Mouse (Mus musculus): Measurements from ENCODE around the gene Iglon5.
A peak's percentile ranks its signal among the peaks of the same experiment; 100 is the strongest.

Gene Iglon5

DNA sequence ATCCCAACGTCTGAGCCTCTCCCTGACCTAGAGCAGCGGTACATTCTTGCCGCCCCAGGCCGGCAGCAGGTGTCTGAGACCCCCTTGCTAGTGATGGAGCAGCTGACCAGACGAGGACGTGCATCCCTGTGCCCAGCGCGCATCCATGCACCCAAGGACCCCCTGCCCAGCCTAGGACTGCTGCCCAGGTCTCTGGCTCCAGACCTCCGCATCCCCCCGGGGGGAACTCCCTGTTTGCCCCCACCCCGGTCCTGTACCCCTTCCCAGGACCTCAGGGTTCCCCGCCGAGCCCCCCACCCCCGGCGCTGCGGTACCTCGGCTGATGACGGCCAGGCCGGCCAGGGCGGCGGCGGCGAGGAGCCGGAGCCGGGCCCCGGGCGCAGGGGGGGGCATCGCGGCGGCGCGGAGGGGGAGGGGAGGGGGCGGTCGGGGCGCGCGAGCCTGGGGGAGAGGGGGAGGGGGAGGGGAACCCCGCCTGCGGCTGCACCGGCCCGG is at the start of gene Iglon5:
Iglon5 (minus strand) TSS at position 445 of the 495 bp plus-strand sequence.
- DNase-seq = no peak

DNA sequence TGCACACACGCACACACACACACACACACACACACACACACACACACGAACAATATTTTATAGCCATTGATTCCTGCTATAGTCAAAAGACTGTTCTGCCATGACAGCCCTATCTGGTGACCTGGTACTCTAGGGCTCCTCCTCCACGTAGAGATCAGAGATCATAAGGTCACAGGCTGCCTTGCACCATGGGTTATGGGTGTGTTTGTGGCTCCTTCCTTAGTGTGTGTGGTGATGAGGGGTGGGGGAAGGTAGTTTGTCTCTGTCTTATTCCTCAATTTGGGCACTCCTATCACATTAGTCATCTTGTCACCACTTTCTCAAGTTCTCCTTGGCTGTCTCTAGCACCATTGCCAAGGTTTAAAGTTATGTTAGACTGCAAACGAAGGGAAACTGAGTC is 48.6 kb upstream of the Iglon5 start:
- no peak for DNase-seq

DNA sequence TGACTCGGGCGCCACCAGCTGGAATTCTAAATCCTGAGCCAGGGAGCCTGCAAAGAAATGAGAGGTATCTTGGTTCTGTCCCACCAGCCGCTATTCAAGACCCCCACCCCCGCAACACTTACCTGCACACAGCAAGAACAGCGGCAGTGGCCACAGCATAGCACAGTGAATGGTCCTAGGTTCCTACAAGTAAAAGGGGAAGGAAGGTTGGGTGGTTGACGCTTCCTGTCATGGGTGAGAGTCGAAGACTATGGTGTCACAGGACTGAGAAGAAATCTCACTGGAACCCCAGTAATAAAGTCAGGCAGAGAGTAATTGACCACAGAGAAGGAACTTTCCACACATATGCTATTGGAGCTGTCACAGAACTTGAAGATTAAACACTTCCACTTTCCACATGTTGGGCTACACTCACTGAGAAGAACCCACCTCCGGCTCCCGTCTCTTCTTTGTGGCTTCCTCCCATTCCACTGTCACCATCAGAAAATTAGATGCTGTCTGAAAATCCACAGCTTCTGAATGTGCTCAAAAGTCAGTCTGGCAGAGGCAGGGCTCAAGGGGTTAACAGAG is 43.1 kb upstream of the Iglon5 start:
- no peak for DNase-seq

DNA sequence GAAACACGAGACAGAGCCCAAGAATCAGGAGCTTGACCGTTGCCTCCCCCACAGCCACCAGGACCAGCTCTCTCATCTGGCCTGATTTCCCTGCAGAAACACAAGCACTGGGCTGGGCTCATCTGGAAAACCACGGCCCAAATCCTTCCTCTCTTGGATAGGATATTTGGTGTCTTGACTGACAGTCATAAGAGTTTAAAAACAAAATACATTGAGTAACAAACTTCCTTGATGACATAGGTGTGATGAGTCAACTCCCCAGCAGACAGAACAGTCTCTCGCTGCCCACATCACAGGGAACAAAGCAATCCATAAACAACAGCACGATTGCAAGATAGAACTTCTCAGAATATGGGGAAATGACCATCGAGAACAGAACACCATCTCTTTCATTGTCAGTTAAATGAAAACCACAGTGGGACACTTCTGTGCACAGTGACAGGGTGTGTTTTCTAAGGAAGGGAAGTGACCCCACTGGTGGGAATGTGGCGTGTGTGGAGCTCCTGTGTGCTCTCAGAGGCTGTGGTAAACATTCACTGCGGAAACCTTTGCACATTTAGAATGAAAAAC is 40.4 kb upstream of the Iglon5 start:
- DNase-seq = no peak

DNA sequence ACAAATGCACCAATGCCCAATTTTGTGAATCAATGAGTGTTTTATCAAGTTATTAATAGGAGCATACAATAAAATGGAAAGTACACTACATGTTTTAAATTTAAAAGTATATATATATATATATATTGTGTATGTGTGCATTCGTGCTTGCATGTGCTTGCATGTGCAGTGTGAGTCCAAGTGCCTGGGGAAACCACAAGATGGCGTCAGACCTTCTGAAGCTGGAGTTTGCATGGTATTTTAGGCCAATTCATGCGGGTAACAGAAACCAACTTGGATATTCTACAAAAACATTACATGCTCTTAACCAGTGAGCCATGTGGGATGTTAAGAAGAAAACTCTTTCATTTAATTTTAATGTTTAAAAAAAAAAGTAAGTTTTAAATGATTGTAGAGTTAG is 35.4 kb upstream of the Iglon5 start:
- DNase-seq = no peak

DNA sequence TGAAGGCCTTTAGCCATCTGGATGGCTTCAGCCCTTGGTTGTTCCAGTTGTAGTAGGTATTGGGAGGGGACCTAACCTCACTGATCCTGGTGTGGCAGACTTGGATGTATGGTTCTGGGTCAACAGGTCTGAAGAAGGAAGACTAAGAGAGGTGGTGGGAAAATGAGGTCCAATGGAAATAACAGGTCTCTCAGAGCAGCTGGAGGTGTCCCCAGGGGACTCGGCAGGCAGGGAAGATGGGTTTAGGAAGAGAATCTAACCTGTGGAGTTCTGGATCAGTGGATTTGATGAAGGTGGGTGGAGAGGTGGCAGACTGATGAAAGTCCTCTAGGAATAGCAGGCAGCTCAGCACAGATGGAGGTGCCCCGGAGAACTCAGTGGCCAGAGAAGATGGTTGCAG is 32.9 kb upstream of the Iglon5 start:
- DNase-seq = no peak

DNA sequence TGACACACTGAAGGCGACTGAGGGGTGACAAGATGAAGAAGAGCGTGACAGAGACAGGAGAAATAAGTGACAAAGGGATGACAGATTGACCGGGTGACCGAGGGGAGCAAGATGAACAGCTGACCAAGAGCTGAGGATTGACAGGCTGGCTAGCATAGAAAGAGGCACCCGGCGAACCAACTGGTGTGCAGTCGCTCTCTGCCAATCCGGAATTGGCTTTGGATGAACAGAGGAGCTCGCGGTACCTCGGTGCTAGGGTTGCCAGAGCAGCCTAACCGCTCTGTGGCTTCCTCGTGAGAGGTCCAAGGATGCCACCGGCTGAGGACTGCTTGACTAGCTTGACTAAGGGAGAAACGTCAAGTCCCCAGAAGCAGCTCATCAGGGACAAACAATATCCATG is 28.5 kb upstream of the Iglon5 start:
- no peak for DNase-seq

DNA sequence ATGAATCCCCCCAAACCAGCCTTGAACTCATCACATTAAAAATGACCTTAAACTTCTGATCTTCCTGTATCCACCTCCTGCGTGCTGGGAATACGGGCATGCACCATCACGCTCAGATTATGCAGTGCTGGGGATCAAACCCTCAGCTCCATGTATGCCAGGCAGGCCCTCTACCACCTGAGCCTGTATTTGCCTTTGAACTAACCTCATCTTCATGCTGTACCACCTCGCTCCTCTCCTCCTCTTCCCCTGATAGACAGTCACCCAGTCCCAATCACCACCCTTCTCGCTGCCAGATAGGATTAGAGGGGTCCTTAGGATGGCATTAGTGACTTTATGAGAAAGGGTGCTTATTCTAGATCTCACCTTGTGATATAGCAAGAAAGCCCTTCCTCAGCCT is 25.2 kb upstream of the Iglon5 start:
- DNase-seq = no peak

DNA sequence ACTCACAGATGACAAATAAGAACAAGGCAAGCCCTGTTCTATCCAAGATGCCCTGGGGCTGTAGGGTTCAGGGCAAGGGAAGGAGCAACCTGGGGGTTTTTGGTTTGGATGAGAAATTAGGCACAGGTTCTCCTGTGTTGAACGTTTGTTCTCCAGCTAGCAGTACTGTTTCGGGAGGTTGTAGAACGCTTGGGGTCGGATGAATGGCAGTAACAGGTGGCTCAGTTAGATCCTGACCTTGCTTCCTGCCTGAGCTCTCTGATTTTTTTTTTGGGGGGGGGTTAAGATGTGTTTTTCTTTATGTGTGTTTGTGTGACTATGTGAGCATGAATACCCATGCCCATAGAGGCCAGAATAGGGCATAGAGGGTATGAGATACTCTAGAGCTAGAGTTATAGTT is 22.6 kb upstream of the Iglon5 start:
- no peak for DNase-seq

DNA sequence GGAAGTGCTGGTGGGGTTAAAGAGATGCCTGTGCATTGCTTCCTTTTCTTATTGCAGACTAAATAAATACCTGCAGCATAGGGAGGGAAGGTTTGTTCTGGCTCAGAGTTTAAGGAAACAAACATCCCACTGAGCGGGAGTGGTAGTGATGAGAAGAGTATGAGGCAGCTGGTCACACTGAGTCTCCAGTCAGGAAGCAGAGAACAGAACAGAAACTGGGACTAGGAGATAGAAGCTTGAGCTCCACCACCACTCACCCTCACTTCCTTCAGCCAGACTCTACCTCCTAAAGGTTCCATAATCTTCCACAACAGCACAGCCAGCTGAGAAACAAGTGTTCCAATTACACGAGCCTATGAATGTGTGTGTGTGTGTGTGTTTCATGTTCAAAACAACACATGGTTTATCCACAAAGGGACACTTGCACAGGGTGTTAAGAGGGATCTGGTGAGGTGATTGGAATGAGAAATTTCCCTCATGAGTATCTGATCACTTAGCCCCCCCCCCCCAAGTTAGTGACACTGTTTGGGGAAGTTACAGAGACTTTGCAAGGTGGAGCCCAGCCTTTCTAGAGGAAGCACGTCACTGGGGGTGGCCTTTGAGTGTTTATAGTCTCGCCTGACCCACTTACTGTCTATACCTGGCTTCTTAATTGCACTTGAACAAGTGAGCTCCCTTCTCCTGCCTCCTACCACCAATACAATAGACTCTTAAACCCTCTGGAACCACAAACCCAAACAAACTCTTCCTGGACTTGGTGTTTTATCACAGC is 22.0 kb upstream of the Iglon5 start:
- DNase-seq = no peak

DNA sequence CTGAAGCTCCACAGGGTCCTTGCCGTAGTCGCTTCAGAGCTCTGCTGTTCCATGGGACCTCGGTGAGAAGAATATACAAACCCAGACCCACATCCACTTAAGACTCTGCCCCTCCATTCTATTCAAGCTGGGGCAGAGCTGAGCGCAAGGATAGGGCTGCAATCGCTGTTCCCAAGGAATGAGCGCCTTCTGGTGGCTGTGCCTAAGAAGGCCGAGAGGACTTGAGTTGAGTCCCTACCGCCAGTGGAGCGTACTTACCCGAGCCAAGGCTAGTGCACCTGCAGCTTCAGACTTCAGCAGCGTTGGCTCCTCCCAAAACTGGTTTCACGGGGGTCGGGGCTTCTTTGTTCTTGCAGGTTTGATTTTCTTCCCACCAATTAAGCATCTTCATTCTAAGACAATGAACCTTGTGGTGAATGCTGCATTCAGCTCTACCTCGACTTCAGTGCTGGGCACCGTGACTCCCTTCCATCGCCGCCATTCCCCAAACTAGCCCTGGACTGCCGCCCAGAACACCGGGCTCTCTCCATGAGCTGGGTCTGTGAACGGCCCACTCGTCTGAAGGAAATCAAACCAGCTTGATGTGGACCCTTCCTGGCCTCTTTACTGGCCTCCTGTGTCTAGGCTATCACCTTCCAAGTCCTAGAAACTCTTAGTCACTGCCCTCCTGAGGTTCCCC is 5.6 kb upstream of the Iglon5 start:
- DNase-seq = peak; percentile 77

DNA sequence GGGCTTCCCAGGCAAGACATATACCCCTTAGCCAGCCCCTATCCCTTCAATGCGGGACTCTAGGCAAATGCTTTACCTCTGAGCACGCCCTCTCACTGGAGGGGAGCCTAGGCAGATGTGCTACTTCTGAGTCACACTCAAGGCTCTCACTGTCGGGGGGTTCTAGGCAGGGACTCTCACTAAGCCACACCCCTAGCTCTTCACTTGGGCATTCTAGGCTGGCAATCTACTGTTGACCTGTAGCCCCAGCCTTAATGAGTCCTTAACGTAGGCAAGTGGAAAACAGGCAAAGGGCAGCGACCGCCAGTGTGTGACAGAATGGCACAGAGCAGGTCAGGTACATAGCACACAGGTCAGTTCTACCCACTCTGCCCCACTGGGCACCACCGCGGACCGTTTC is 986 bp upstream of the Iglon5 start:
- DNase-seq = peak; percentile 50

DNA sequence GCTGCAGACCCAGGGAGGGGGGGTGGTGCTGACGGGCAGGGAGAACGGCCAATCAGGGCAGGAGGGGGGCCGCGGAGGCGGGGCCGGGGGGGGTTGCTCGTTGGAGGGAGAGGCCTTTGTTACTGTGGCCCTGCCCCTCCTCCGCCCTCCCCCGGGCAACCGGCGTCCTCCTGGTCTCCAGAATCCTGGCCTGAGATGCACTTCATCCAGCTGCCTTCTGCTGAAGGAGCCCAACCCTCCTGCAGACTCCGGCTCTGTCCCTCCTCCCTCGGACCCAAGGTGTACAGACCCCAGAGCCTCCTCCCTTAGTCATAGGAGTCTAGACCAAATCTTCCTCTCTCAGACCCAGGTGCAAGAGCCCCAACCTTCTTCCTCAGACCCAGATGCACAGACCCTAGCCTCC is 308 bp upstream of the Iglon5 start:
- DNase-seq = peak; percentile 91

DNA sequence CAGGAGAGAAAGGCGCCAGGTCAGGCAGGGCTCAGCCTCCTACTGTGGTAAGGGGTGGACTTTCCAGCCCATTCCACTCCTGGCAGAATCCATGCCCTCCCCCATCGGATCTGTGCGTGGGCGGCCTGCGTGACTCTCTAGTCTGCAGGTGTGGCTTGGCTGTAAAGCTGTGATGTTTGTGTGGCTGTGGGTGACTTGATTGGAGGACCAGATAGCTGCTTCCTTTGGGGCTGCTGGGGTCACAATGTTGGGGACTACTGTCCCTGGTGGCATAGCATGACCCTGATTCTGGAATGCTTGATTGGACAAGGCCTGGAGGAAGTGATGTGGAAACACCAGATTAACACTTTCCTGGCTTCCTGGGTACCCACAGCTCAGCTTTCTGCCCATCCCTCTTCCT is 1.2 kb downstream of the Iglon5 start:
- DNase-seq = peak; percentile 66

DNA sequence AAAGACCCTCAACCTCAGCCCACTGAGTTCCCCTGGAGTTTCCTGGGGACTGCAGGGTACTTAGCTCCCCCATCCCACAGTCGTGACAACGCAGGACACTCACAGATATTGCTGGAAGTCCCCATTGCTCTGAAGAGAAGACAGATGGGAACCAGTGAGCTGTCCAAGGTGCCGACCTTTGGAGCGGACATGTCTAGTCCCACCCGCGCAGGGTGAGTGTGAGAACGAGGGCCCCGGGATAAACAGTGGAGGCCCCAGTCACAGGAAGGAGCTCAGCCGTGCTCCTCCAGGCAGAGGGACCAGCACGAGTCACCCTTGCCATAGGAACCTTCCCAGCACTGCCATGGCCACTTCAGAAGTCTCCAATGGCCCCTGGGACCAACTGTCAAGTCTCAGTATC is 6.6 kb downstream of the Iglon5 start:
- DNase-seq = peak; percentile 1

DNA sequence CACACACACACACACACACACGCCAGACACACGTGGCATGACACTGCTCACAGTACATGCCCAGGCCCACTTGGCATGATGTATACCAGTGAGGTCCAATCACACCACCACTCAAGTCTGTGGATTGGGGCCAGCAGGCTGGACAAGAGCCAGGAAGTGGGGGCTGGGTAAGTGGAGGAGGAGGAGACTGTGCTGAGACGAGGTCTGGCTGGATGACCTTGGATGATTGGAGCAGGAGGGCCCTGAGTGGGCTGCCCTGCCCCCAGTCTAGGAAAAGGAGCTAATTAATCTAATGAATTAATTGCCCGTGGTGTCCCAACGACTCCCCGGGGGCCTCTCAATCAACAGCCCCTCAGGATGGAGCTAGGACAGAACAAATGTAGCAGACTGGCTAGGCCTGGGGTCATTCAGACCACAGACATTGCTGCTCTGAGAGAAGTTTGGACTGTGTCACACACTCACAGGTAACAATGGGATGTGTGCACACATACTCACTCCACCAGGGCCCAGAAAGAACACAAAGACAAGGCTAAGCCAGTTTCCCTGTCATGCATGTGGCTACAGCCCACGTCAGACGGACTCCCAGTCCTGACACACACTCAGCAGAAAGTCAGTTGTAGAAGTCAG is 7.7 kb downstream of the Iglon5 start:
- peak; percentile 43 for DNase-seq

DNA sequence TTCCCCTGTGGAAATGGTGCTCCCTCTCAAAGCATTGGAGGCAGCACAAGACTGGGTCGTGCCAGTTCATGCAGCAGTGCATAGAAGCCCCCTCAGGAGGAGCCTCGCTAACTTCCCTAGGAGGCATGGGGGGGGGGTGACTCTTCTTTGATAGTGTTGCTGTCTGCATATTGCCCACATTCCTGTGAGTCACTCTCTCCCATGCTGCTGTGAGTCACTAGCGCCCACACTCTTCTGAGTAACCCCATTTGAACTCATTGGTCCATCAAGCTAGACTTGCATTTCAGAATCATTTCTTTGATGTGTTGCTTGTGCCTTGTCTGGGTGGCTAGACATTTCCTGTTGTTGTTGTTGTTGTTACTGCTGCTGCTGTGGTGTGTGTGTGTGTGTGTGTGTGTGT is 8.7 kb downstream of the Iglon5 start:
- no peak for DNase-seq

DNA sequence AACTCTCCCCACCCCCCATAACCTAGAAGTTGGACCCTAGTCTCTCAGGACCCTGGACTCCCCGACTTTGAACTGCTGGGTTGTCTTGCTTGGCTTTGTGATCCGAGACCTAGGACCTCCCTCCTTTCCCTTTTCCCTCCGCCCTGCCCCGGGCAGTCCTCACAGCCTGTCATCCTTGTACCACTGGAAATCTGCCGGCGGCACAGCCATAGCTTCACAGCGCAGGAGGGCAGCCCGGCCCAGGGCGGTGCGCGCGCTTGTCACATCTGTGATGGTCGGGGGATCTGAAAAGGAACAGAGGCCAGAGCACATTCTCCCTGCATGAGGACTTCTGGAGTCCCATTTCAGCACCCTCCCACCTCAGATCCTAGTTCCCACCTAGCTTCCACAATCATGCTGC is 13.5 kb downstream of the Iglon5 start:
- no peak for DNase-seq

DNA sequence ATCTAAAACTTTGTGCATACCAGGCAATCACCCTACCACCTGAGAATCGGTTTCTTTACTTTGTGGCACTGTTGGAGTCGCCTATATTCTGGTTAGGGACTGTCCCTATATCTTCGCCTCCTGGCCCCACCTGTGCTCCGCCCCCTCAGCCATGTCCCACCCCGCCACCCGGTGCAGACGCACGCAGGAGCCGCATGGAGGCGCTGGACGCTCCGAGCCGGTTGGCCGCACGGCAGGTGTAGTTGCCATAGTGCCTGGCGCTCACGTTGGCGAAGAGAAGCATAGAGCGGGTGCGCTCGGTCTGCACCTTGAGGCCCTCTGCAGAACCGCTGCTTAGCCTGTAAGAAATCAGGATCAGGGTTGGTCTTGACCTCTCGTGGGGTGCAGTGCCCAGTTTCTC is 14.2 kb downstream of the Iglon5 start:
- DNase-seq = no peak

DNA sequence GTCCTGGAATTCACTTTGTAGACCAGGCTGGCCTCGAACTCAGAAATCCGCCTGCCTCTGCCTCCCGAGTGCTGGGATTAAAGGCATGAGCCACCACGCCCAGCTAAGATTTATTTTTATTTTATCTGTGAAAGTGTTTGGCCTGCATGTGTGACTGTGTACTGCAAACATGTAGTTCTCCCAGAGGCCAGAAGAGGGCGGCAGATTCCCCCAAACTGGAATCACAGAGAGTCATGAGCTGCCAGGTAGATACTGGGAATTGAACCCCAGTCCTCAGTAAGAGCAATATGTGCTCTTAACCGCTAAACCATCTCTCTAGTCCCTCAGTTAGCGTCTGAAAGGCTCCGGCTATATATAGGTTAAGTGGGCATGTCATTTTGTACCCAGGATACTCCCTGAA is 19.5 kb downstream of the Iglon5 start:
- no peak for DNase-seq

DNA sequence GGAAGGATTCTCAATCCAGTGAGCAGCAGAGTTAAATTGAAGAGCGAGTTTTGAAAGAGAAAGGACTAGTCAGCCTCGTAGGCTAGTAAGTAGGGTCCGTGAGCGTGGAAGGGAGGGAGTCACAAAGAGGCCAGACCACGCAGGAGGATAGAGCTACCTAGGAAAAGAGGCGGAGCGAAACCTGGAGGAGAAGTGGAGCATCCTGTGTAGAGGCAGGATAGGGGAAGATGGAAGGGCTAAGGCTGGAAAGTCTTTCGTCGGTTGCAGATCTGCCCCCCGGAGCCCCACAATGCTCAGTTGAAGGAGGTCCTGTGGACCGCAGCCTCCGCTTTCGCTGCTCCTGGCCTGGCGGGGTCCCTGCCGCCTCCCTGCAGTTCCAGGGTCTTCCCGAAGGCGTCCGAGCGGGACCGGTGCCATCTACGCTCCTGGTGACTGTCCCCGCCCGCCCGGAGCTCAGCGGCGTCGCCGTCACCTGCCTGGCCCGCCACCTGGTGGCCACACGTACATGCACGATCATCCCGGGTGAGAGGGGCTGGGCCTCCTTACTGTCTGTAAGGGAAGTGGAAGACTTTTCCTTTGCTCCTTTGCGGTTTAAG is 23.7 kb downstream of the Iglon5 start:
- peak; percentile 78 for DNase-seq

DNA sequence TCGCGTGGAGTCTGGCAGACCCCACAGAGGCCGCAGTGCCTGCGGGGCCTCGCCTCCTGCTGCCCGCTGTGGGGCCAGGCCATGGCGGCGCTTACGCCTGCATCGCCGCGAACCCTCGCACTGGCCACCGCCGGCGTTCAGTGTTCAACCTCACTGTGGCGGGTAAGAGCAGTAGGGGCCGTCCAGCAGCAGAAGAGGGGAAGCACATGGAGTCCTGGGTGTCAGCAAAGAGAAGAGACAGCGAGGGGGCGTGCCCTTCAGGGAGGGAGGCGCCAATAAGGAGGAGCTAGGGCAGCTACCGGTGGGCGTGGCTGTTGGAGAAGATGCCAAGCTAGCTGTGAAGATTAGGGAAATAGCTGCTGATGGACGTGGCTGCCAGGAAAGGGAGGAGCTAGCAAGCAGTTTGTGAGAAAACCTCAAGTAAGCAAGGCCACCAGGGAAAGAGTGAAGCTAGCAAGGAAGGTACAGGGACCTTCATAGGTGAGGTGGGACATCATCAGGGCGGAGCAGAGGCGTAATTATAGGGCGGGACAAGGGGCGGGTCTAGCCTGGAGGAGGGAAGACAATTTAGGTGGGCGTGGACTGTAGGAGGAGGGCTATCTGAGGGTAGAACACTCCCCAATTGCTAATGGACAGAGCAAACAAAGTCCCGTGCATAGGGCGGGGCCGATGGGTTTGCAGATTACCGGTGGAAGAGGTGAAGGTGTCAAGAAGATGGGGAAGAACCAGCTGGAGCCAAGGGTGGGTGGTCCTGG is 24.4 kb downstream of the Iglon5 start:
- peak; percentile 78 for DNase-seq

All from cerebellum, adult 9-10 months (tissue).